Mouse (Mus musculus) hindbrain, embryonic 15.5 days (tissue): ENCODE measurements around the gene Borcs8. TPM values are rescaled to one million over a fixed set of nuclear protein-coding genes. Genes with fewer than 3 reads are reported as not detected.

ENCODE experiments used
- ATAC-seq: fragments of 200-750 bp; cut with Nextera tagmentation; 2 replicates; pipeline ENCODE4 v1.8.0; 2017; ENCODE audit warnings: low read depth, moderate number of reproducible peaks, moderate TSS enrichment; ENCODE audit not compliant: low FRiP score
- H3K27ac ChIP-seq: fragments of 300-500 bp; sonication (generic); replicated peaks from 2 replicates; pipeline ENCODE4 v1.5.1; 2015; ENCODE audit warnings: mild to moderate bottlenecking, inconsistent platforms
- H3K27me3 ChIP-seq: fragments of 300-500 bp; sonication (generic); 2 replicates; pipeline ENCODE4 v1.6.1; 2015; ENCODE audit warnings: control low read depth, inconsistent platforms
- H3K36me3 ChIP-seq: fragments of 300-500 bp; sonication (generic); 2 replicates; pipeline ENCODE4 v1.6.1; 2015; ENCODE audit warnings: control low read depth, inconsistent platforms
- H3K4me1 ChIP-seq: fragments of 300-500 bp; sonication (generic); replicated peaks from 2 replicates; pipeline ENCODE4 v1.6.1; 2015; ENCODE audit warnings: control low read depth, inconsistent platforms
- H3K4me2 ChIP-seq: fragments of 300-500 bp; sonication (generic); 2 replicates; pipeline ENCODE4 v1.6.1; 2015; ENCODE audit warnings: moderate library complexity, mild to moderate bottlenecking, inconsistent platforms
- H3K4me3 ChIP-seq: fragments of 300-500 bp; sonication (generic); 2 replicates; pipeline ENCODE4 v1.5.1; 2015; ENCODE audit warnings: mild to moderate bottlenecking, inconsistent platforms
- H3K9ac ChIP-seq: fragments of 300-500 bp; sonication (generic); 2 replicates; pipeline ENCODE4 v1.6.1; 2015; ENCODE audit warnings: inconsistent platforms
- H3K9me3 ChIP-seq: fragments of 300-500 bp; sonication (generic); 2 replicates; pipeline ENCODE4 v1.6.1; 2016; ENCODE audit warnings: control low read depth, inconsistent platforms
- WGBS: fragments of 180-500 bp; shearing (Covaris S2); methylation state at CpG from one replicate; pipeline ENCODE4 v1.1.7; 2015; 5-methylcytosine and 5-hydroxymethylcytosine counted together
- polyA plus RNA-seq: library from polyadenylated mRNA; unstranded; fragments of >200 nt; fragmentation: Nextera tagmentation; extraction: Ambion mirVana; gene quantifications from 2 replicates; pipeline ENCODE4 v1.2.1, GENCODE M21; 2015

Borcs8 gene
- polyA plus RNA-seq, 1 experiment from 2014 or later: 55.1 TPM

DNA sequence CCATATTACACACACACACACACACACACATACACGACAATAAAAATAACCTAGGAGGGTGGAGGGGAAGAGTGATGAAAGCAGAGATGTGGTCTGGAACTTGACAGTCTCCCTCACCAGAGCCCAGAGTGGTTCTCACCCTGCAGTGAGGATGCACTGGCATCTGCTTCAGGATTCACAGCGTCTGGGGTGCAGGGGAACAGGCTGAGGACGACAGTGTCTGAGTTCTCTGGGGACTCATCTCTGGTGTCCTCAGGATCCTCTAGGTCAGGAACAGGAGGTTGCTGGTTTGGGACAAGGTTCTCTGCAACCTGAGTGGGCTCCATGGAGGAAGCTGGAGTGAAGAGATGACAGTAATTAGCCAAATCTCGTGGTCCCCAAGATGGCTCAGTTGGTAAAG, 1.4 kb upstream of the Borcs8 start:
- H3K27ac ChIP-seq: no peak overlapping the region
- 81% methylated on average over 4 of the region's 4 CpGs for WGBS
- peak overlapping the region; percentile 74 for H3K4me2 ChIP-seq
- no peak for ATAC-seq
- H3K9me3 ChIP-seq: no peaks in the 10 kb centered on the region
- H3K27me3 ChIP-seq: no peaks in the 10 kb centered on the region
- H3K9ac ChIP-seq: no peak overlapping the region
- peak overlapping the region; percentile 82 for H3K4me3 ChIP-seq
- peaks cover 34% of the 10 kb centered on the region for H3K36me3 ChIP-seq
- peaks cover 26% of the 10 kb centered on the region for H3K4me1 ChIP-seq

DNA sequence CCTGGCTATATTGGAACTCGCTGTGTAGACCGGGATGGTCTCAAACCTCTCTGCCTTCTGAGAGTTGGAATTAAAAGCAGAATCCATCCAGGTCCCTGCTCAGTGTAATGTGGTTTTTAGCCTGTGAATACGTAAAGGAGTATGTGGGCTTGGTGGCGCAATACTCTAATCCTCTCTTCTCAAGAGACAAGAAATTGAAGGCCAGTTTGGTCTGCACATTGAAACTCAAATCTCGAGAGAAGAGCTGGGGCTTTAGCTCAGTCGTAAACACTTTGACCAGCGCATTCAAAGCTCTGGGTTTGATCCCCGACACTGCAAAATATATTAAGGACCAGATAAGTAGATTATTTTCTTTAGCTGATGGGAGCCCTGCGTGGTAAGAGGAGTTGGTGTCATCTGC, 682 bp downstream of the Borcs8 start:
- Histone ChIP-seq H3K27ac (peak overlapping the region; percentile 87), H3K4me1 (peaks cover 26% of the 10 kb centered on the region), H3K9me3 (no peaks in the 10 kb centered on the region), H3K27me3 (no peaks in the 10 kb centered on the region), H3K9ac (peak overlapping the region; percentile 85), H3K4me2 (peak overlapping the region; percentile 74), H3K36me3 (peaks cover 32% of the 10 kb centered on the region), H3K4me3 (peak overlapping the region; percentile 82)
- 13% methylated on average over 9 of the region's 9 CpGs for WGBS
- ATAC-seq: no peak

DNA sequence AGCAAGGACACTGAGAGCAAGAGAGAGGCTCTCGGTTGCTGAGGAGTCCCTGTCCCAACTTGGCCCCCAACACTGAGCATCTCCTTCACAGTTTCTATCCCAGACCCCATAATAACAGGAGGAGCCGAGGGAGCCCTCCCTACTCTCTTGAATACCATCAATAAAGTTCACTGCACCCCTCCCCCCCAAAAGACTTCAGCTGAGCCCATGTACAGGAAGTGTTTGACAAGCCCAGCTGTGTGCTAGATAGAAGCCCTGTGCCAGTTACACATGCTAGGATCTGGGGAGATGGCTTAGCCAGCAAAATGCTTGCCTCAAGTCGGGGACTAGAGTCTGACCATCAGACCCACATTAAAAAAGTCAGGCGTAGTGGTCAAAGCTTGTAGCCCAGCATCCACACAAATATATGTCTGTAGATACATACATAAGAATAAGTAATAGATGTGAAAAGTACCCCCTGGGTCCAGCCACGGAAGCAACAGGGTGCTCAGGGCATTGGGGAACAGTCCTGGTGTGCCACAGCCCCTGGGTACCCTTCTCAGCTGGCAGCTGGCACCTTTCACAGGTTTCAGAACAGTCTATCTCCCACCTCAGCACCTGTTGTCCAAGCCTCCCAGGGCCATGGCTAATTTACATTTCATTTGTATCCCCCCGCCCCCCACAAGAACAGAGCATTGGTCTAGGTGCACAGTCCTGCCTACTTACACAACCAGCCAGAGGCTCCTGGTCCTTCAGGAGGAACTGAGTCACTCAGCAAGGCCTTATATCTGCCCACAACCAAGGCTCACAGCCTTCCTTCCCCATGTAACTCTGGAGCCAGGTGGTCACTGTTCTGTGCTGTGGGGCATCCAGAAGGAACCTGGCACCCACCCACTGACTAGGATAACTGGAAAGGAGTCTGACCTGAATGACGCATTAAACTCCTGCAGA, 8.6 kb downstream of the Borcs8 start:
- H3K9ac ChIP-seq: no peak overlapping the region
- peaks cover 8% of the 10 kb centered on the region; the same call in 1 of the 2 replicates for H3K4me1 ChIP-seq
- no peaks in the 10 kb centered on the region for H3K9me3 ChIP-seq
- 86% methylated on average over 7 of the region's 7 CpGs for WGBS
- no peak for ATAC-seq
- peaks cover 33% of the 10 kb centered on the region for H3K36me3 ChIP-seq
- H3K27me3 ChIP-seq: 0 out of 2 replicates have a peak, but pooled peaks cover 2% of the 10 kb centered on the region
- no peak overlapping the region for H3K4me2 ChIP-seq
- no peak overlapping the region for H3K27ac ChIP-seq
- no peak overlapping the region for H3K4me3 ChIP-seq

DNA sequence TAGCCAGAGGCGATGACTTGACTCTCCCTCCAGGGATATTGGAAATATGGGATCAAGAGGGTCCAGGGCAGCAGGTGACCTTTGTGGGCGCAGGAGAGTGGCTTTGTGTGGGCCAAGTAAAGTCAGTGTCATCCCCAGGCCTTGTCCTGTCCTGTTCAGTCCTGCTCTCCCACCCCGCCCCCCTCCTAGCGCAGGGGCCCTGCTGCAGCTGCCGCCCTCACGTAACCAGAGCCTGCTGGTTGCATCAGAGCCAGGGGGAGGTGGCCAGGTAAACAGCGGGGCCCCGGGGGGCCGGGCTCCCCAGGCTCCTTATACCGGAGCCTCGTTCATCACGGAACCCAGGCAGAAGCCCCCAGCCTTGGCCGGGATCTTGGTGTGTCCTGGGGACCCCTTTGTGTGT, 10.9 kb downstream of the Borcs8 start:
- Histone ChIP-seq H3K4me2 (no peak overlapping the region), H3K4me1 (peaks cover 8% of the 10 kb centered on the region; the same call in 1 of the 2 replicates), H3K27ac (no peak overlapping the region), H3K4me3 (no peak overlapping the region), H3K9me3 (no peaks in the 10 kb centered on the region), H3K27me3 (0 out of 2 replicates have a peak, but pooled peaks cover 5% of the 10 kb centered on the region), H3K9ac (no peak overlapping the region), H3K36me3 (peaks cover 20% of the 10 kb centered on the region)
- no peak for ATAC-seq
- WGBS: 24% methylated on average over 13 of the region's 13 CpGs

DNA sequence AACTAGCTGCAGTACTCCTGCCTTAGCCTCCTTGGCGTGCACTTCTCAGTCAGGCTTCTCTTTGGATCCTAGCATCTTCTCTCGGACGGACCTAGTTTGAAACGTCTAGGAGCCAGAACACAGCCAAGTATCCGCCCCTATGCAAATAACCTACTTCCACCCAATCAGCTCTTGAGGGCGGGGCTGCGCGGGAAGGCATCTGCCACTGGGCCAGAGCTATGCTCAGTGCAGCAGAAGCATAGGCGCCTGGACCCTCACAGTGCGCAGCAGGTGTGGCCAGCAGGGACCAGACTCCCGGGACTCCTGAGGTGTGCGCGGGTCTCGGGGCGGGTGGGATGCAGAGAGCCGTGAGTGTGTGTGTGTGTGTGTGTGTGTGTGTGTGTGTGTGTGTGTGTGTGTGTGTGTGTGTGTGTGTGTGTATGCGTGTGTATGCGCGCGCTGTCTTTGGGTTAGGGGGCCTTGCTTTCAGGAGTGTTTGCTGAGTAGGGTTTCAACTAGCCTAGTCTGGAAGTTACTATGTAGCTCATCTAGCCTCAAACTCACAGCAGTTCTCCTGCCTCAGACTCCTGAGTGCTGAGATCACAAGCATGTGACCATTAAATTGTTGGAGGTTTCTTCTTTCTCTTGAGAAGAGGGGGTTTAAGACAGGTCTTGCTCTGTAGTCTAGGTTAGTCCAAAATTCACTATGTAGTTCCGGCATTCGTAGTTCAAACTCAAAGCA, 13.4 kb downstream of the Borcs8 start:
- peak; percentile 90 for ATAC-seq
- no peak overlapping the region for H3K9ac ChIP-seq

DNA sequence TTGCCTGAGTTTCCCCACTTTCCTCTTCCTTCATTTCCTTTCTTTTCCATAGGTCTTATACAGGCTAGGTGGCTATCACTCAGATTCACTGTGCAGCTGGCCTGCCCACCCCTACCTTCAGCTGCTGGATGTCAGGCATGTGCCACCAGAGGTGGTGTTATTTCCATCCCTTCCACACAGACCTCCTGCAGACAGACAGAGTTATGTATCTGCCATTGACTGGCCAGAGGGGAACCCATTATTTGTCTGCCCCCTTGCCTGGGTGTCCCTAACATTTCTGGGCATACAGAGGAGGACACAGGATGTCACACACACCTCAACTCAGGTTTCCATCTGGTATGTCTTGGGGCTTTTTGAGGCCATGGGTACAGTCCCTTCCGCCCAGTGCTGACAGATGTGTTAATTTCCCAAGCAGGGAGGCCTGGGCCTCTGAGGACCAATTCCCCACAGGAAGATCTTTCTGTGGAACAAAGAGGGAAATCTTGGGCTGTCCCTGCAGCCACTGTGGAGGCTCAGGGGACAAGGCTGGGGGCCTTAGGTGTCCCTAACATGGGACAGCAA, 18.0 kb downstream of the Borcs8 start:
- WGBS: 83% methylated on average over 1 of the region's 1 CpGs
- Histone ChIP-seq H3K4me2 (no peak overlapping the region), H3K27ac (no peak overlapping the region), H3K36me3 (no peaks in the 10 kb centered on the region), H3K4me3 (no peak overlapping the region), H3K9ac (no peak overlapping the region), H3K4me1 (peaks cover 16% of the 10 kb centered on the region), H3K9me3 (no peaks in the 10 kb centered on the region), H3K27me3 (0 out of 2 replicates have a peak, but pooled peaks cover 2% of the 10 kb centered on the region)
- ATAC-seq: no peak

More for the DNA sequence above, 13.4 kb downstream of the Borcs8 start:
- H3K4me1 ChIP-seq: peaks cover 8% of the 10 kb centered on the region; the same call in 1 of the 2 replicates
- 13% methylated on average over 22 of the region's 22 CpGs for WGBS
- no peak overlapping the region for H3K4me3 ChIP-seq
- peak overlapping the region; percentile 49 for H3K4me2 ChIP-seq
- no peak overlapping the region for H3K27ac ChIP-seq
- H3K27me3 ChIP-seq: 0 out of 2 replicates have a peak, but pooled peaks cover 5% of the 10 kb centered on the region
- H3K36me3 ChIP-seq: no peaks in the 10 kb centered on the region
- no peaks in the 10 kb centered on the region for H3K9me3 ChIP-seq

DNA sequence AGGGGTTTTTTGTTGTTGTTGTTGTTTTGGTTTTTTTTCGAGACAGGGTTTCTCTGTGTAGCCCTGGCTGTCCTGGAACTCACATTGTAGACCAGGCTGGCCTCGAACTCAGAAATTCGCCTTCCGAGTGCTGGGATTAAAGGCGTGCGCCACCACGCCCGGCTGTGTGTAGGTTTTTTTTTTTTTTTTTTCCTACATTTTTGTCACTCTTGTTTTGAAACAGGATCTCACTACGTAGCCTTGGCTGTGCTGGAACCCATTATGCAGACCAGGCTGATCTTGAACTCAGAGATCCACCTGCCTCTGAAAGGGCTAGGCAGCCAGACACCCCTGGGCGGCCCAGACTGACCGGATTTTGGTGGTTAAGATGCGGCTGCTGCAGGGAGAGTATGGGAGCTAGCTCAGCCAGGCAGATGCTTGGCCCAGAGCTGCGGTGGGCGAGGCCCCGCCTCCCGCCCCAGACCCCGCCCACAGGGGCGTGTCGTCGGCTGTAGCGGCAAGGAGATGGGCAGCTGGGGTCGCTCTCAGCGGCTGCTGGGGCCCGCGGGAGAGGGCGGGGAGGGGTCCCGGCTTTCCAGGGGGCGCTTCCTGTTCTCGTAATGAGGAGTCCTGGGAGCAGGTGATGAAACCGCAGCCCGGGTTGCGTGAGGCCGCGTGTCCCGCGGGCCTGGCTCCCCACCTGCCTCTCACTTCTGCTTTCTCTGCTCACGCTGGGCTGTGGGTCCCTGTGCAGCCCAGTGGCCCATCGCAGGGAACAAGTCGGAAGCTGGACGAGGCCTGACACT, 19.0 kb downstream of the Borcs8 start:
- Histone ChIP-seq H3K36me3 (no peaks in the 10 kb centered on the region), H3K9me3 (no peaks in the 10 kb centered on the region), H3K27me3 (0 out of 2 replicates have a peak, but pooled peaks cover 2% of the 10 kb centered on the region), H3K27ac (peak overlapping the region; percentile 11; the same call in 1 of the 2 replicates), H3K4me3 (peak overlapping the region; percentile 50), H3K4me2 (peak overlapping the region; percentile 79), H3K4me1 (peaks cover 12% of the 10 kb centered on the region), H3K9ac (peak overlapping the region; percentile 59)
- WGBS: 16% methylated on average over 32 of the region's 40 CpGs
- peak; percentile 95 for ATAC-seq

DNA sequence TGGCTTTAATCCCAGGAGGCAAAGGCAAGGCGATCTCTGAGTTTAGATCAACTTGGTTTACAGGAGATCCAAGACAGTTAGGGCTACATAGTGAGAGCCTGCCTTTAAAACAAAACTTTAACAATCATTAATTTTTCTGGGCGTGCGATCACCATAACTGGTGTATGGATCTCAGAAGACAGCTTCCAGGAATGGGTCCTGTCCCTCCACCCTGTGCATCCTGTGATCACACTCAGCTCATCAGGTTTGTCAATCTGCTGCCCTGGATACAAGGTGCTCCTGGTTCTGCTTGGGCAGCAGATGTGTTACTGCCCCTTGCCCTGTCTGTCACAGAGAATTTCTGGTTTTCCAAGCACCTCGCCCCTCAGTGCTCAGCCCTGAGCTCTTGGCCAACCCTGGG, 19.9 kb downstream of the Borcs8 start:
- no peaks in the 10 kb centered on the region for H3K27me3 ChIP-seq
- no peak overlapping the region for H3K27ac ChIP-seq
- WGBS: 83% methylated on average over 4 of the region's 4 CpGs
- no peaks in the 10 kb centered on the region for H3K9me3 ChIP-seq
- H3K4me2 ChIP-seq: peak overlapping the region; percentile 79
- 0 out of 2 replicates have a peak overlapping the region, but pooled peaks have one; percentile 59 for H3K9ac ChIP-seq
- no peaks in the 10 kb centered on the region for H3K36me3 ChIP-seq
- no peak for ATAC-seq
- peaks cover 12% of the 10 kb centered on the region for H3K4me1 ChIP-seq
- no peak overlapping the region for H3K4me3 ChIP-seq

DNA sequence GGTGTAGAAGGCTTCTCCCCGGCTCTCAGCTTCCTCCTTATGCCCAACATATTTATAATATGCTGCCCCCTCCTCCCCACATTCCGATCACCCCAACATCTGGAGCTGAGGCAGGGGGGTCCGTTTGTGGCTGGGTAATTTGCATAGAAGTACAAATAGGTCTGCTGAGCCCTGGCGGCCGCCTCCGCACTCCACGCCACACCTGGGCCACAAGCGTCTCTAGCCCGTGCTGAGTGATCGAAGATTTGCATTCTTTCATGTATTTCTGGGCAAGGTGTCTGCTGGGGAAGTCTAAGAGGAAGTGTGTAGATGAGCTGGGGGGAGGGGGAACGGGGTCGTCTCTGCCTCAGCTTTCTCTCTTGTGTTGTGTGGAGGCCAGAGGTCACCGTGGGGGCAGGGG, 20.7 kb downstream of the Borcs8 start:
- ATAC-seq: no peak
- H3K9ac ChIP-seq: no peak overlapping the region

DNA sequence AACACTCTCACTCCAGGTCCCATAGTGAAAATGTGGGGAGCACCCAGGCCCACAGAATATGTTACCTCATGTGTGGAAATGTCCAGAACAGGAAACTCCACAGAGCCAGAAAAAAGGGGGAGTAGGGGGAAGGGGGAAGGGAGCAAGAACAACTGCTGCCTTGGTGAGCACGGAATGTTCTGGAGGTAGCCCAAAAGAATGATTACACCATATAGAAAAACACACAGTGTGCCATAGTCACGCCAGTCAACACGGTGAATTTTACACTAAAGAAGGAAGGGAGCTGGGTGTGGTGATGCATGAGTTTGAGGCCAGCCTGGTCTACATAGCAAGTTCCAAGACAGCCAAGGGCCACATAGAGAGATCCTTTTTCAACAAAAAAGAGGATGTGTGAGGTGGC, 24.0 kb downstream of the Borcs8 start:
- no peaks in the 10 kb centered on the region for H3K36me3 ChIP-seq
- ATAC-seq: no peak
- H3K9ac ChIP-seq: no peak overlapping the region
- 86% methylated on average over 3 of the region's 3 CpGs for WGBS
- no peak overlapping the region for H3K4me3 ChIP-seq
- H3K27me3 ChIP-seq: peaks cover 13% of the 10 kb centered on the region; the same call in 1 of the 2 replicates
- H3K4me1 ChIP-seq: peaks cover 17% of the 10 kb centered on the region
- H3K27ac ChIP-seq: no peak overlapping the region
- H3K4me2 ChIP-seq: no peak overlapping the region
- no peaks in the 10 kb centered on the region for H3K9me3 ChIP-seq

More for the DNA sequence above, 20.7 kb downstream of the Borcs8 start:
- Histone ChIP-seq H3K27ac (no peak overlapping the region), H3K4me1 (peaks cover 12% of the 10 kb centered on the region), H3K36me3 (no peaks in the 10 kb centered on the region), H3K27me3 (no peaks in the 10 kb centered on the region; the same call in 1 of the 2 replicates), H3K4me2 (no peak overlapping the region), H3K9me3 (no peaks in the 10 kb centered on the region), H3K4me3 (no peak overlapping the region)
- WGBS: 62% methylated on average over 13 of the region's 13 CpGs

DNA sequence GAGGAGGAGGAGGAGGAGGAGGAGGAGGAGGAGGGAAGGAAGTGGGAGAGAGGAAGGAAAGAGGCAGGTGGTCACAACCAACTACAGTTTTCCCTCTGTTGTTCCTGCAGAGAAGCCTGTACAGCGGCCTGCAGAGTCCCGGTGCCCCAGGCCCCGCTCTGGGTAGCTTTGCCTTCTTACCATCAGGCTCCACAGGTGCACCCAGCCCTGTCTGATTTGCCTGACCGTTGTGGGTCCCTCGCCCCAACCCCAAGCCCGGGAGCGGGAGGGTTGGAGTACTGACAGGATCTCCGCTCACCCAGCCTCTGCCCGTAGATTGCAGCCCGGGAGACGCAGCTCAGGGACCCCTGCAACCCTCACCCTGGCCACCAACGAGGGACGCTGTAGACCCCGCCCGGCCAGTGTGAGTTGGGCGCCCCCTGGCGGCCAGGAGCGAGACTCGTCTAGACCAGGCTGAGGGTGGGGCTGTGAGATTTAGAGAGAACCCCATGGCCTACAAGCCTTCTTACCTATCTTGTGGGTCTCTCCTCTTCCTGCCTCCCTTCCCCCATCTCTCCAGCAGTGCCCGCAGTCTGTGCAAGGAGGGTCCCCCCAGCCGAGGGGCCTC, 27.3 kb downstream of the Borcs8 start:
- H3K9me3 ChIP-seq: no peaks in the 10 kb centered on the region
- H3K4me2 ChIP-seq: peak overlapping the region; percentile 55
- peak overlapping the region; percentile 4; the same call in 1 of the 2 replicates for H3K9ac ChIP-seq
- peak overlapping the region; percentile 20 for H3K4me3 ChIP-seq
- peak; percentile 80 for ATAC-seq
- H3K27me3 ChIP-seq: peaks cover 13% of the 10 kb centered on the region; the same call in 1 of the 2 replicates
- peaks cover 9% of the 10 kb centered on the region for H3K4me1 ChIP-seq
- no peak overlapping the region for H3K27ac ChIP-seq
- 2% methylated on average over 21 of the region's 21 CpGs for WGBS
- H3K36me3 ChIP-seq: no peaks in the 10 kb centered on the region
